Mouse (Mus musculus) urinary bladder, adult 2 months (tissue): ENCODE measurements around the gene Rbak. TPM values are rescaled to one million over a fixed set of nuclear protein-coding genes. Genes with fewer than 3 reads are reported as not detected.
"Not testable (repeated sequence)": the region's sequence is repeated elsewhere in the genome, so short reads cannot be mapped to it uniquely, and the experiment has no call there.

Experiments used
- DNase-seq: peaks from one replicate; pipeline ENCODE4 v3.0.0; 2022; ENCODE audit warnings: low spot score
- polyA plus RNA-seq: library from polyadenylated mRNA; depleted of rRNA; stranded (reverse); fragments of >200 nt; gene quantifications from 2 replicates; pipeline ENCODE4 v1.2.3, GENCODE M21; 2012; rRNA removed

The Rbak gene
- polyA plus RNA-seq: 11.7 TPM in 2 replicates

DNA sequence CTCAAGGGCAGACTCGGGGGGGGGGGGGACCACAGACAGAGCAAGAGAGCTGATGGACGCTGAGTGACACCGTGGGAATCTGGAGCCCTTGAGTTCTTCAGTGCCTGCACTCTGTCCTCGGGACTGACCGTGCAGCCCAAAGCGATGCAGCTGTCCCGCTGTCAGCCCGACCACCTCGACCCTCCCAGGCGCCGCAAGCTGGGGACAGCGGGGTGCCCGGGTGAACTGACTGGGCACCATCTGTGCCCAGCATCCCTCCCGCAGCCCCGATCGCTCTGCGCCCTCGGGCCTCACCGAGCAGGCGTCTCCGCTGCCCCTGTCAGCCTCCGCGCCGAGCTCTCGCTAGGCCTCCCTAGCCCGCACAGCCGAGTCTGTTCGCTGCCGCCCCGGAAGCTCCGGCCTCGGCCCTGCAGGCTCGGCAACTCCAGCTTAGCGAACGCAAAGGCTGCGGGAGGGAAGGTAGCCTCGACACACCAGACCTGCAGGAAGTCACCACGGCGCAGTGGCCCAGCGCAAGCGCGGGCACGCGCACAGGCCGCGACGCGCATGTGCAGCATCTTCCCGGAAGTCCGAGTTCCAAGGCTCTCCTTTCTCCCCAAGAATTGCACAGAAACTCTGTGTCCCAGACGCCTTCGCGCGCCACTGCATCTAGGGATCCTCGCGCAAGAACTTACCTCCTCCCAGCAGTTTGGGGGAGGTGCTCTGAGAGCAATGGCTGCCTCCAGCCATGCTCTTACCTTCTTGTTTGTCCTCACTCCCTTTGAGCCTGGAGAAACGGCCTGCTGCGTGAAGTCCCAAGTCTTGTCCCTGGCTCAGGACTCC is at the start of gene Rbak, which contains the start of gene Spdye4b:
Gene Rbak, minus strand, starts transcription at position 521 of the 822 bp plus-strand sequence.
Gene Spdye4b, plus strand, starts transcription at position 763 of the 822 bp plus-strand sequence.
- peak; percentile 73 for DNase-seq

DNA sequence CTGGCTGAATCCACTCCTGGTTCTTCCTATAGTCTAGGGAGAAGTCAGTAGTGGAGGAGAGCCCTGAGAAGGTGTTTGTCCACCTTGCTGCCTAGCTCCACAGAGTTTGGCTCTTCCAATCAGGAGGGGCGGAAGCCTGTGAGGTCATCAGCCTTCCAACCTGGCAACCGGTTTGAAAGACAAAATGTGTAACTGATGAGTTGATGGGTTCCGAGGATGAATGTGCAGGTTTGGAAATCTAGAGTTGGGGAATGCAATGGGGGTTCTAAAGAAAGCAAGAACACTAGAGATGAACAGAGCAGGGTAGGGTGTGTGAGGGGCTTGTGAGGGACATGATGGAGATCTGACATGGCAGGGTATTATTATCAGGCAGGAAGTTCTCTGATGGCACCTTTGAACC is 46.2 kb upstream of the Rbak start, which contains the start of gene Spdye4a:
Gene Spdye4a, minus strand, starts transcription at position 101 of the 400 bp plus-strand sequence.
- DNase-seq: no peak

DNA sequence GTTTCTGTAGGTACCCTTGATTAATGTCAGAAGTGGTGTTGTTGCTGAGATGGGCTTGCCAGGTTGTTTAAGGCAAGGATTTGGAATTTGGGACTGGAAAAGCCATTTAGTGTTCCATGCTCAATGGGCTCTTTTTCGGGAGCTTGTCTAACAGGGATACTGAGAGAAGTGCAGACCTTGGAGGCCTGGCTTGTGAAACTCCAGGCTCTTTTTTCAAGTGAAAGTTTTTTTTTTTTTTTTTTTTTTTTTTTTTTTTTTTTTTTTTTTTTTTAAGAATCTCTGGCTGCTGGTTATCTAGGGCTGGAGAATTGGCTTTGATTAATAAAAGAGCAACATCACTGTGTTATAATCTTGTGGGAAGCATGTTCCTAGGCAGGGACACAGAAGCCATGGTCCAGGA is 41.7 kb upstream of the Rbak start:
- DNase-seq: no peak

DNA sequence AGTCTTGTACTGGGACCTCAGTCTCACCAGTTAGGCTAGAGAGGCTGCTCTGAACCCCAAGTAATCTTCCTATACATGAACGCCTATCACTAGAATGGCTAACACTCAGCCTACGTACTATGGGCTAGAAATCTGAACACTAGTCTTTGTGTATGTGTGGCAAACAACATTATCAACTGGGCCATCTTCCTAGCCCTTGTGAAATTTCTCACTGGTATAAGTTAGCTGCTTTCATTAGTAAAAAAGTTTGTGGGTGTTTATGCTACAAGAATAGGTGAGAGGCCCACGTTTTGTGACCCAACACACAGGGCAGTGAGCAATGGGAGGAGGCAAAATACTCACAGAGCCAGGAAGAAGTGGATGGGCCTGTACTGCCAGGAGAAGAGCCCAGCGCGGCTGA is 40.4 kb upstream of the Rbak start:
- no peak for DNase-seq

DNA sequence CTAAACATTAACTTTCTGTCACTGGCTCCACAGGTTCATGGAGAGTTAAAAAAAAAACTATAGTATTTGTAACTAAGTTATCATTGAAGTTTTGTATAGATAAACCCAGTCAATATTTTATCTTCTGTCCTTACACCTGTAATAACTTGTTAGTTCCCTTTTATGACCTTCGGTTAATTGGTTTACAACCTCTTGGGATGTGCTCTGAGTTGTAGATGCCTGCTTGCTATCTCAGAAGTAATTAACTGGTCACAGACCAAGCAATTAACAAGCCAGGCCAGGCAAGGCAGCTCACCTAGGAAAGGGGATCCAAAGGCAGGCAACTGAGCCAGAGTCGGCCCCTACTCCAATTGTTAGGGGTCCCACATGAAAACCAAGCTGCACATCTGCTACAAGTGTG is 33.3 kb upstream of the Rbak start:
- no peak for DNase-seq

DNA sequence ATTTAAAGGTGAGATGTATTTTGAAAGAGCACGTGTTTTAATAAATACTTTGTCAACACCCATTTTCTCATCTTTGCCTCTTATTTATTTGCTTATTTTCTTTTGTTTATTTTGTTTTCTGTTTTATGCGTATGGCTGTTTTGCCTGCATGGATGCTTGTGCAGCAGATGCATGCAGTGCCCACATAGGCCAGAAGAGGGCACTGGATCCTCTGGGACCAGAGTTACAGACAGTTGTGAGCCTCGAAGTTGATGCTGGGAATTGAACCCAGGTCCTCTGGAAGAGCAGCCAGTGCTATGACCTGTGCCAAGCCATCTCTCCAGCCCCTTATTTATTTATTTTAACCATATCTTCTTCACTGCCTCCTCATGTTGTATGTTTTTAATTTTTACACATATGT is 24.4 kb upstream of the Rbak start:
- no peak for DNase-seq

DNA sequence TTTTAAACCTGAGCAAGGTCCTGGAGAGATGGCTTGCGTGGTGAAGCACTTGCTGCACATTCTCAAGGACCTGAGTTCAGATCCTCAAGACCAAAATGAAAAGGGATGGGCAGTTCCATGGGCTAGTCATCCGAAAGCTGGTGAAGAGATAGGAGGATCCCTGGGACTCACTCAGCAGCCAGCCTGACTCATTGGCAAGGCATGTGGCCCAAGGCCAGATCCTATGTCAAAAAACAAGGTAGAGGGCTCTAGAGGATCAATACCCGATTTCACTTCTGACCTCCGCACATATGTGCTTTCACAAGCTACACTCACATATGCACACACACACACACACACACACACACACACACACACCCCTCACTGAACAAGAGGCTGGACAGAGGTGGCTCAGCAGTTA is 15.9 kb upstream of the Rbak start:
- DNase-seq: no peak

DNA sequence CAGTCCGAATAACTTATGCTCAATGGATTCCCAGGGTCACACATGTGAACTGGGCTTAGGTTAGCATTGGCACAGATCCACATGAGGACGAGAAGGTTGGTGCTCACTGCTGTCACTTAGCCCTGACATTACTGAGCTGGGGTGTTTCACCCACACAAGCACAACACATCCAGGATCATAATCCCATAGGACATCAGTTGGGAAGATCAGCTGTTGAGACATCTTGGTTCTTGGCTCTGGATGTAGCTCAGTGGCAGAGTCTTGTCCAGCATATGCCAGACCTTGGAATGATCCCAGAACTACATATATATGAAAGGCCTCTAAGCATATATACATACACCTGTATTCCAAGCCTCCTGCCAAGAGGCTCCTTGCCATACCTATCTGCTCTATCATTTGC is 14.6 kb upstream of the Rbak start:
- DNase-seq: no peak

DNA sequence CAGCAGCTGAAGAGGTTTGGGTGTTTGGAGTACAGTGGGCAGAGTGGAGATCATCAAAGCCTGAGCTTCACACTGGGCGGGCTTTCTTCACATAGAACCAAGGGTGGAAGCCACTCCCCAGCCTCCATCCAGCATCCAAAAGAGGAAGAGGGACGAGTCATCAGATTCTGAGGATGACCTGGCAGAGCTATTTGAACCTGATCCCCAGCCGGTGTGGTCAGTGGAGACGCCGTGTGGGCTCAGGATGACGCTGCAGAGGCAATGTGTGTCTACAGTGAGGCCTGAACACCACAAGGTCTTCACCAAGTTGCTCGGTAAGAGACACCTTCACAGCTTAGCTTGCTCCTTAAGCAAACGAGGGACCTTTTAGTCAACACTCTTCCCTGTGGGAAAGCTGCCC is 14.2 kb upstream of the Rbak start:
- DNase-seq: not testable (repeated sequence)

DNA sequence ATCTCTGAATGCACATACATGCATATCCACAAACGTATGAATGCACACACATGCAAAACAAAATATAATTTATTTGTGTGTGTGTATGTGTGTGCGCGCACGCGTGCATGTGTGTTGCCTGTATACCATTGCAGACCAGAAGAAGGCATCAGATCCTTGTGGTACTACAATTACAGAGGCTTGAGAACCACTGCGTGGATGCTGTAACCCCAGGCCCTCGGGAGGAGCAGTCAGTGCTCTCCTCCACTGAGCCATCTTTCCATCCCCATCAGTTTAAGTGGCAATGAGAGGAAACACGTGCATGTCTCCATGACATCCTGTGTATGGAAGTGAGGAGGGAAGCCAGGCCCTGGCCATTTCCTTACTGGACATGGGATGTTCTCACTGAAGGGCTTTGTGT is 12.2 kb upstream of the Rbak start:
- no peak for DNase-seq

DNA sequence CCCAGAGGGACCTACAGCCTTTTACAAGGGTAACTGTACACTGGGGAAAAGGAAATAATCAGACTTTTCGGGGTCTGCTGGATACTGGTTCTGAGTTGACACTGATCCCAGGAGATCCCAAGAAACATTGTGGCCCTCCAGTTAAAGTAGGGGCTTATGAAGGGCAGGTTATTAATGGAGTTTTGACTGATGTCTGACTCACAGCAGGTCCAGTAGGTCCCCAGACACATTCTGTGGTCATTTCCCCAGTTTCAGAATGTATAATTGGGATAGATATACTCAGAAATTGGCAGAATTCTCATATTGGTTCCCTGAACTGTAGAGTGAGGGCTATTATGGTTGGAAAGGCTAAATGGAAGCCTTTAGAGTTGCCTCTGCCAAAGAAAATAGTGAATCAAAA is 7.4 kb upstream of the Rbak start:
- not testable (repeated sequence) for DNase-seq

DNA sequence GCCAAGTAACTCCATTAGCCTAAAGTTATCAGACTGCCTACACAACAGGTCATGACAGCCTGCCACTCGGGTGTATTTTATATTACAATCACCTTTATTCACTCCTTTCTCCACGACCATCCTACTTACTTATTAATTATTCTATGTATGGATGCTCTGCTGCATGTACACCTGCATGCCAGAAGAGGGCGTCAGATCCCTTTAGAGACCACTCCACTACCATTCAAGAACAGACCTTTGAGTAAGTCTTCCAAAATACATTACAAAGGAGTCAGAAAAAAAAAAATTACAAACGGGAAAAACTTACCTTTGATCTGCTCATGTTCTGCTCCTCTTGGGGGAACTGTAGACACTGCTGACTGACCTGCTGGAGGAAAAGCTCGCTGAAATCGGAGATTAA is 1.4 kb downstream of the Rbak start:
- no peak for DNase-seq

DNA sequence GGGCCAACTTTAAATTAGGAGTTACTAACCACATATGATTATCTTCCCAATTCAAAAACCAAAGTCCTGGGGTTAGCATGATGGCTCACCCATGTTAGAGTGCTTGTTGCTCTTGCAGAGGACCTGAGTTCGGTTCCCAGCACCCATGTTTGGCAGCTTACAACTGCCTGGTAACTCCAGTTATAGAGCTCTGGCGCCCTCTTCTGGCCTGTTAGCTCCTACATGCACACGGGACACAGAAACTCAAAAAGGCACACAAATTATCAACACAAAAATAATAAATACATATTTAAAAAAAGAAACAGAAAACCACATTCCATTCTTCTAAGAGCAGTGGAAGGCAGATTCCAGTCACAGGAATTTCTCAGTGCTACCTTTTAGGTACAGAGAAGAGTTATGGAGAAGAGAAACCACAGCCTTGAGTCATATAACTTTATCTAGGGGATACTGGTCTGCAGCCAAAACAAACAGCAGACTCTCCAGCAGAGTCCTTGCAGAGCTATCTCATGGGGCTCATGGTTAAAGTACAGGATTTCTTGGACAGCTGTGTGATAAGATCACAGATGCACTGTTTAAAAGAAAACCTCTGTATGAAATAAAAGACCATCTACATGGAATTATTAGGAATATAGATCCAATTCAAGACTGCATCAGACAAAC is 2.9 kb downstream of the Rbak start:
- DNase-seq: no peak

DNA sequence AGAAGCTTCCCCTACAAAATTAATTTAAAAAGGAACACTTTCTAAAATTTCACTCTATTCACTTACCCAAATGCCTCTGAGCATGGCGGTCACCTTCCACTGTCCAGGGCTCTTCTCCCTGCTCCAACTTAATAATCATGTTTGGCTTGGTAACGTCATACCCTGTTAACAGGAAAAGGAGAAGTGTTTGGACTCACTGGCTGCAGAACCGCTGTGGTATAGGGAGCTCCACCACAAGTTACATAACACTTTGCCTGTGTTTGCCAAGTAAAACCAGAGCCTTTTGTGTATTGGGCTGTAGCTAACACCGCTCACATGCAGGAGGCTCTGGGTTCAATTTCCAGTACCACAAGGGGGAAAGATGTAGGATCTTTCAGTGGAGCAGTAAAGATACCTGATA is 4.6 kb downstream of the Rbak start:
- no peak for DNase-seq

DNA sequence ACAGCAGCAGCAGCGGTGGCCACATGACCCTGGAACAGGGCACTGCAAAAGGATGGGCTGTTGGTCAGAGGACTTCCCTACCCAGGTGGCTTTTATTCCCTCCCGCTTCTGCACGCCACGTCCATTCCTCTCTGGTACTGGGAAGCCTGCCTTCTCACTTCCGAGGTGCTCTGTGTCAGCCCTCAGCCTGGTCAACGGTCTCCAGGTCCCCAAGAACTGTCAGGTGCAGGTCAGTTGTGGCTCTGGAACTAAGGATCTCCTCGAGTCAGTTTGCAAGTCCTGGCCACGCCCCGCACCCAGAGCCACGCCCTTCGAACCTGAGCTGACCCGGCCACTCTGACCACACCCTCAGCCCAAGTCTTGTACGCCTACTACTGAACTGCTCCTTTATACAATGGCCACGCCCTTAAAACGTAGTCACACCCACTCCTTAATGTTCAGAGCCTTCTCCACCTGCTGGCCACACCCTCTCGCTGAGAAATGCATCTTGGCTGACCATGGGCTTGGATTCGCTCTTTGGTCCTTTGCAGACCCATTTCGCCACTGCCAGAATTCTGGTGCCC is 15.0 kb downstream of the Rbak start:
- no peak for DNase-seq

DNA sequence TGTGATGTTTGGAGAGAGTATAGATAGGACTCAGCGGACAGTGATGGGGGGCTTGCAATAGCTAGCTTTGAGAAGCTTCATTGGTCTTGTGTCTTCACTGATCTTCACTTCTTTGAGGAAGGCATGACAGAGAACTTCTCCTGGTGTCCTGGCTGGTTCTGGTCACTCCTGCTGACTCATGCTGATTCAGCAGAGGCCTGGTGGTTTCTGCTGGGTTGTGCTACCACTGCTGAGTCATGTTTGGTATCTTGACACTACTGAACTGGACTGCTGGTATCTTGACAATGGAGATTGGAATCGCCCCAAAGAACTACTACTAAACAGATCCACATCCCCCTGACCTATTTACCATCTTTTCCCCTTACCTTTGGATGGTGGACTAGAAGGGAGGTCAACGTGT is 25.0 kb downstream of the Rbak start:
- DNase-seq: no peak

DNA sequence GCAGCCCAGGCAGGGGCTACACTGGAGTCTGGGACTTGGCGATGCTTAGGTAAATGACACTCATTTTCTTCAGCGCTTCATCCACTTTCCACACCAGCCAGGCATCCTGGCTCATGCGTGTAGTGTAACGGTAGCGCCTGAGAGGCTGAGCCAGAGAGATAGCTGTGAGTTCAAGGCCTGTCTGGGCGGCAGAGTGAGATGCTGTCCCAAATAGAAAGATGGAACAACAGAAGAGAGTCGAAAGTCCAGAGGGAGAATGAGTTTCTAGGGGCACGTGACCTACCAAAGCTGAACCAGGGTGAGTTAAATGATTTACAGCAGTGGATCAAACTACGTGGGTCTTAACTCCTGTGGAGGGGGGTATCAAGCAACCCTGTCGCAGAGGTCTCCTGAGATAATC is 26.8 kb downstream of the Rbak start:
- no peak for DNase-seq

DNA sequence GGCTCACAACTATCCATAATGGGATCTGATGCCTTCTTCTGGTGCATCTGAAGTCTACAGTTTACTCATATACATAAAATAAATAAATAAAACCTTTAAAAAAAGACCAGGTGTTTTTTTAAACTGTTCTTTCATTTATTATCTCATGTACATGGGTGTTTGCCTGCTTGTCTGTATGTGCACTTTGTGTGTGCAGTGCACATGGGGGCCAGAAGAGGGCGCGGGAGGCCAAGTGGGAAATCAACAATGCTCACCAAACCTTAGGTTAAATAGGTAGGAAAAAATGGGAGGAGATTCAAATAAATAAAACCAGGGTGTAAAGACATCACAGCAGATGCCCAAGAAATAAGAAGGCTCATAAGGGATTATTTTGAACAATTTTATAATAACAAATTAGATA is 30.5 kb downstream of the Rbak start:
- no peak for DNase-seq

DNA sequence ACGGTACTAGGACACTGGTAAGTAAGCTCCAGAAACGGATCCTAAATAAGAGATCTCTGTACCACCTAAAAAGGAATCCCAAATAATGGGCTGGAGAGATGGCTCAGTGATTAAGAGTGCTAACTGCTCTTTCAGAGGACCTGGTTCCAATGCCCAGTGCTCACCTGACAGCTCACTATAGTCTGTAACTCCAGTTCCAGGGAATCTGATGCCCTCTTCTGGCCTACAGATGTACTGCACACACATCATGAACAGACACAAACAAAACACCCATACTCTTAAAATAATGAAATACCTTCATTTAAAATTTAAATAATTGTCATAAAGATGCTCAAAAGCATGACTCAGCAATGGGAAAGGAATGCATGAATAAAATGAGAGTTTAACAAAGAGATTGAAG is 31.0 kb downstream of the Rbak start:
- DNase-seq: no peak

DNA sequence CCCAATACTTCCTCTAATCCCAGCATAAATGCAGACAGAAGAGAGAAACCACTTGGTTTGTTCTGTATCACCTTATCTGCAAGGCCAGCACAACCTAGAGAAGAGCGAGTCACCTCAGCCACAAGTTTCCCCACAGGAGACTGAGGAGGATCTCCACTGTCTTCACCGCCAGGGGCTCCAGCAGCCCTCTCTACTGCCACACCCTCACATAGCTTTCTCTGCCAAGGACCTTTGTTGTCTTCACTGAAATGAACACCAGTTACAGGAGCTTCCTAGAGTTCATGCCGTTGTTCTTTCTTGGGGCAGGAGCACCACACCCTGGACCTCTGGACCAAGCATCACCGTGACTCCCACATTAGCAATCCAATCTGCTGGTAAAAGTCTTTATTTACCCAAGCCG is 31.9 kb downstream of the Rbak start:
- DNase-seq: no peak

DNA sequence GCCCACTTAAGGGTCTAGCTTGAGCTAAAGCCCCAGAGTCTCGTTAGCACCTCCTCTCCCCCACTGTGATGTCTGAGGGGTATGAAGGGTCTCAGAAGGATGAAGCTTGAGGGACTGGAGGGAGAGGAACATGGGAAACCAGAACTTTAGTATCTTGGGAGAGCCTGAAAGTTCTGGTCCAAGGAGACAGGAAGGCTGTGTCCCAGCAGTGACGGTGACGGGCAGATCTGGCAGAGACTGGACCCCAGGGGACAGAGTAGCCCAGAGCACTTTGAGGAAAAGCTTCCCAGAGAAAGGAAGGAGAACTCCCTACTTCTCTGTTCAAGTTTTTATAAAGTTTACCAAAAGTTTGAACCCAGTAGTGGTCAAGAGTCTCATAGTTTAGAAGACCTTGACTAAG is 33.1 kb downstream of the Rbak start, which contains the start of gene Olfr718-ps1:
Gene Olfr718-ps1, minus strand, starts transcription at position 101 of the 400 bp plus-strand sequence.
- DNase-seq: no peak

DNA sequence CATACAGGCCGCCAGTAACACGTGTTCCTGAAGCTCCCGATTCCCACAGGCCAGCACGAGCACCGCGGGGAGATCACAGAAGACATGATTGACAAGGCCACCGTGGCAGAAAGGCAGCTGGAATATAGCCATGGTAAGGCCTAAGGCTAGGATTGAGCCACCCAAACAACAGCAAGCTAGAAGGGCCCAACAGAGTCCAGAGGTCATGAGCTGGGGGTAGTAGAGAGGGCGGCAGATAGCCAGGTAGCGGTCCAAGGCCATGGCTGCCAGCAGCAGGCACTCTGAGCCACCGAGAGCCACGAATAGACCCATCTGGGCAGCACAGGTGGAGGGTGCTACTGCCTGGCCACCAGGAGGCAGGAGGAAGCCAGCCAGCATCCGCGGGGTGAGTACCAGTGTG is 43.0 kb downstream of the Rbak start:
- no peak for DNase-seq

DNA sequence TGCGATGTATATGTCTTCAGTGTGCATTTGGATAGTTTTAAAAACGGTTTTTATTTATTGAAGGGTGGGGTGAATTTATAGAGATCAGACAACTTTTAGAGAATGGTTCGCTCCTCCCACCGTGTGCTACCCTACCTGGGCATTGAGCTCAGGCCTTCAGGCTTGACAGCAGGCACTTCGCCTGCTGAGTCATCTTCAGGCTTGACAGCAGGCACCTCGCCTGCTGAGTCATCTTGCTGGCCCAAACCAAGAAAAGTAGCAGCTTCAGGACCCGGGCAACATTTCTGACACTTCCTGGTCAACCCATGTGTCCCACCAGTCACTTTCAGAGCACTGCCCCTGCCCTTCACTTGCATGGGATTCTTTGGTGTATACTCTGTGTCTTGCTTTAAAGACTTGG is 45.5 kb downstream of the Rbak start:
- no peak for DNase-seq
